Mouse (Mus musculus): ENCODE results near the gene F2rl2. TPM values are rescaled to one million over a fixed set of nuclear protein-coding genes. Genes with fewer than 3 reads are reported as not detected.

The F2rl2 gene
- polyA plus RNA-seq, 1 experiment: not detected

DNA sequence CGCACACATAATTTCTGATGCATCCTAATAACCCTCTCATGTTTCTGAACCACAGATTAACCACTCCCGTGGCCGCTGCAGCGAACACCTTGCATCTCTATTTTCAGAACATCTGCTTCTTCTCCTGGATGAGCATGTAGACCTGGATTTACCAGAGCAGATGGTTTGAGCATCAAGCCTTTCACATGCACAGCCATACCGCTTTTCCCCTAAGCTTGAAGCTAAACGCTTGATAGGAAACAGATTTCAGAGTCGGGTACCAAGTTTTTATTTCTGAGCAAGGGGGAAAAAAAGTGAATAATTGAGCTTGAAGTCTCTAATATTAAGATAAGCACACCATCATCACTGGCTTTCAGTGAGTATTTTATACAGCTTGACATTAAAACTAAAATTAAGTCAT is 50.4 kb downstream of the F2rl2 start:
- Histone ChIP-seq H3K9me3 (replicated peaks; ENCODE audit: control insufficient read depth, insufficient read depth, low read length, poor library complexity, severe bottlenecking) (no peaks in the 10 kb centered on the region), H3K4me1 (ENCODE audit: control insufficient read depth, insufficient read depth, low read length) (no peaks in the 10 kb centered on the region), H3K4me3 (ENCODE audit: low read depth, low read length) (no peak overlapping the region), H3K27ac (ENCODE audit: insufficient read depth, low read length) (no peak overlapping the region), H3K9ac (ENCODE audit: low read depth, poor library complexity, severe bottlenecking) (no peak overlapping the region), H3K36me3 (ENCODE audit: control insufficient read depth, insufficient read depth, low read length, poor library complexity, severe bottlenecking) (no peaks in the 10 kb centered on the region), H3K27me3 (ENCODE audit: control insufficient read depth, insufficient read depth, low read length, poor library complexity, severe bottlenecking) (no peaks in the 10 kb centered on the region)
- TF ChIP-seq POLR2A (IDR thresholded peaks at IDR 0.05; ENCODE audit: insufficient read depth, low read length) (no peak), CTCF (IDR thresholded peaks at IDR 0.05; ENCODE audit: low read depth, low read length) (no peak), EP300 (IDR thresholded peaks at IDR 0.05; ENCODE audit: insufficient read depth, low read depth, low read length) (no peak)

DNA sequence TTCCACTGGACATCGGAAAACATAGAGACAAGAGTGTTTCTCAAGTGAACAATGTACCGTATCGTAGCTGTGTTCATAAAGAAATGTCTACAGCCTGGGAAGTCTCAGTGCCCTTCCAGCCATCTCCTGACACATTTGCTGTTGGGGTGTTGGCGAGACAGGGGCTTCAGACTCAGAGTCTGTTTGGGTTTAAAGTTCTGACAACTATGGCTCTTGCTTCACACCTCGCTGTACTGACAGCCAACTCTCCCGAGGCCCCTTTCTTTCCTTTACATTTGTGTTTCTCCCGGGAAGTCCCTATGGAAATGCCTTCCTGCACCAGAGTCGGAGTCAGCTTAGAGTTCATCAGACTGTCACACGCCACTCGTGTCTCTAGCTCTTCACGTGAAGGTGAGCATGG is 50.9 kb downstream of the F2rl2 start:
- H3K9me3 ChIP-seq (replicated peaks; ENCODE audit: control insufficient read depth, insufficient read depth, low read length, poor library complexity, severe bottlenecking): no peaks in the 10 kb centered on the region
- no peak for TF ChIP-seq CTCF (IDR thresholded peaks at IDR 0.05; ENCODE audit: low read depth, low read length)
- no peak for TF ChIP-seq POLR2A (IDR thresholded peaks at IDR 0.05; ENCODE audit: insufficient read depth, low read length)
- TF ChIP-seq EP300 (IDR thresholded peaks at IDR 0.05; ENCODE audit: insufficient read depth, low read depth, low read length): no peak
- no peak overlapping the region for H3K9ac ChIP-seq (ENCODE audit: low read depth, poor library complexity, severe bottlenecking)
- no peak overlapping the region for H3K4me3 ChIP-seq (ENCODE audit: low read depth, low read length)
- no peaks in the 10 kb centered on the region for H3K36me3 ChIP-seq (ENCODE audit: control insufficient read depth, insufficient read depth, low read length, poor library complexity, severe bottlenecking)
- no peaks in the 10 kb centered on the region for H3K27me3 ChIP-seq (ENCODE audit: control insufficient read depth, insufficient read depth, low read length, poor library complexity, severe bottlenecking)
- no peaks in the 10 kb centered on the region for H3K4me1 ChIP-seq (ENCODE audit: control insufficient read depth, insufficient read depth, low read length)
- no peak overlapping the region for H3K27ac ChIP-seq (ENCODE audit: insufficient read depth, low read length)

Other genes starting within 250 kb of the F2rl2 start
- not detected in 2 replicates for gene S100z, start 218.1 kb upstream of the F2rl2 start, polyA plus RNA-seq (2011; ENCODE audit: insufficient read depth, insufficient read length, low read depth, missing spikeins)
- gene F2rl1, start 171.6 kb upstream of the F2rl2 start, polyA plus RNA-seq (2011; ENCODE audit: insufficient read depth, insufficient read length, low read depth, missing spikeins): 59.0 and 65.2 TPM in 2 replicates
- 34.0 and 36.7 TPM in 2 replicates for gene F2r, start 78.4 kb upstream of the F2rl2 start, polyA plus RNA-seq (2011; ENCODE audit: insufficient read depth, insufficient read length, low read depth, missing spikeins)
- gene Iqgap2, start 195.1 kb downstream of the F2rl2 start, polyA plus RNA-seq (2011; ENCODE audit: insufficient read depth, insufficient read length, low read depth, missing spikeins): 16.5 and 18.5 TPM in 2 replicates